Mouse (Mus musculus) heart, adult 11 months (tissue): ENCODE measurements around the gene Pfkp.

Experiments used
- DNase-seq: peaks from one replicate; pipeline ENCODE4 v3.0.0; 2022

The Pfkp gene

DNA sequence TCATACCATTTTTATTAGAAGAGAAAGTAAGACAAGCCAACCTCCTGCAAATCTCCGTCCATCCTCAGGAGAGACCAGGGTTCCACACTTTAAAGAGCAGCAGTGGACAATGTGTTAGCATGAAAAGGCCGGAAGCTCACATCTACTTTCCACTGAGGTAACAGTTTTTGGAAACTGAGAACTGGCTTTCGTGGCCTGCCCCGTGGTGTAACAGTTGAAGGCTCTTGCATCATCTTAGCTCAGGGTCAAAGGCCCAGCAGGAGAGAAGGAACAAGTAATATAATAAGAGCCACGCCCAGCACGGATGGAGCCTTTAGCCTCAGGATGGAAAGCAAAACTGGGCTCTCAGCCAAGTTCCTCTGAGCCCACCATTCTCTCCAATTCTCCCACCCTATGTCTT, 12.1 kb downstream of the Pfkp start:
- DNase-seq, result peak; percentile 90

DNA sequence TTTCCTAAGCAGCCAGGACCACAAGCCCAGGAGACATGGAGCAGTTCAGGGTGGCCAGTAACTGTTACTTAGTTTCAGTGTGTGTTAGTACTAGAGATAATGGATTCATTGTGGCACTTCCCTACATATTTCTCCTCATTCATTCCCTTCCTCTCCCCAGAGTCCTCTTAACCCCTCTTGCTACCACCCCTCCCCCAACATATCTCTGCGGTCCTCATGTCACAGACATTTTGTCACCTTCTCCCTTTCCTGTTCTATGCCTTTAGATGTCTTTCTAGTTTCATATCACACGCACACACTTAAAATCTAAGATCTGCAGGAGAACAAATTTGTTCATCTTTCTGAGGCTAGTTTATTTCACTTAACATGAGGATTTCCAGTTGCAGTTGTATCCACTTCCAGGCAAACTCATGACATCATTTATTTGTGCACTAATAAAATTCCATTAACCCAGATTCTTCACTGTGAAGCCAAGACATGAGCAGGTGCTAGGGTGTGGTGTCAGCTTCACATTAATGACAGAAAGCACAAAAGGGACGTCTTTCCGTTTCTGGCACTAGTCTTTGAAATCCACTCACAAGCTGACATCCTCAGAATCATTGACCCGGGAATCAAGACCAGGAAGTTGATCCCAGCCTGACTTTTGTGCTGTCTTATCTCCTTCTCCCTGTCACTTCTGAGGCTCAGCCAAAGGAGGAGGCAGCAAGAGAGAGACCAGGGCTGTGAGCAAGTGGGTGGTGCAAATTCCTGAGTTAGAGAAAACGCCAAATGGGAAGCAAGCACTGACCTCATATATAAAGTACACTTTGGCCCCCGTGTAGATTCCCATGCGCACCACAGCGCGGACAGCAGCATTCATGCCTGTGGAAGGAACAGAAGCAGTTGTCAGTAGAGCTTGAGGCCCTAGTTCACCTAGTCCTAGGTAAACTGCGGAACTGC, 13.2 kb downstream of the Pfkp start:
- DNase-seq, result peak; percentile 94

DNA sequence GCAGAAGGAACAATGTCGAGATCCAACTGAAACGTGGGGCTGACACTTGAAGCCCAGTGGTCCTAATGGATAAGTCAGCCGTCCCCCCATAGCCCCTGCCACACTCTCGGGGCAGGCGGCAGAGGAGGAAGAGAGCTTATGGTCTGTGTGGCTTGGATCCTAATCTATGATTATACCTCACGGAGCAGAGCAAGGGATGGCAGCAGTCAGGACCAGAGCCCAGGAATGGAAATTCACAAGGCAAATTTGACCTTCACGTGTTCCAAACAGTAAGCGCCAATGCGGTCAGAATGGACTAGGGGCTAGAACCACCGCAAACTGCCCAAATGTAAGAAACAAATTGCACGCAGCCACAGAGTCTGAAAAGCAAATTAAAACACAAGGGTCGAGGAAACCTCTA, 14.5 kb downstream of the Pfkp start:
- peak; percentile 84 for DNase-seq

DNA sequence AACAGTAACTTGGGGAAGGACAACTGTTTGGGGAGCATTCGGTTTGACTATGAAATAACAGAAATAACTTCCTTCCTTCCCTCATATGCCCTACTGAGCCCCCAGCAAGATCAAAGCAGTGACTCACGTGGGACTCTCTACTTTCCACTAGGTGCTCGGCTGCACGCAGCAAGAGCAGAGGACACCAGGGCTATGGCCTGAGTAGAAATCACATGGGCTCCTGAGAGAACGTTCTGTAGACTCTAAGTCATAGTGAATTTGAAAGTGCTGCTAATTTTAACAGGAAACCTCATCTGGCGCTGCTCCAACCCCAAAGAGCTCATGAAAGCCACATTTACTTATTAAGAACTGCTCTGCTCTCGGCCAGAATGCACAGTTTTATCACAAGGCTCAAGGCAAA, 15.1 kb downstream of the Pfkp start:
- DNase-seq, result peak; percentile 94

DNA sequence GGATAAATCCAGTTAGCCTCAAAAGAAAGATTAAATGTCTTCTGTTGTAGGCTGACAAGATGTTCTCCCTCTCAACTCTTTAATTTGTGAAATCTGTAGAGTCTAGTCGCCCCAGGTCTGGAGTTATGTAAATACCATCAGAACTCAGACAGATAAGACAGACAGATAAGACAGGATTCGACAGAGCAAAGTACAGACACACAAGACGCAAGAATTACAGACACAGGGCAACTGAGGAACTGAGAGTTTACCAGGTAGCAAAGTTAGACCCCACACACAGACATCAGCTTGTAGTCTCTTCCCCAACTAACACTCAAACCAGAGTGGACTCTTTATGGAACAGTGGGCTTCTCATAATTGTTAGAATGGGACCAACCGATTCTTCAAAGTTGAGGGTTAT, 15.6 kb downstream of the Pfkp start:
- no peak for DNase-seq

DNA sequence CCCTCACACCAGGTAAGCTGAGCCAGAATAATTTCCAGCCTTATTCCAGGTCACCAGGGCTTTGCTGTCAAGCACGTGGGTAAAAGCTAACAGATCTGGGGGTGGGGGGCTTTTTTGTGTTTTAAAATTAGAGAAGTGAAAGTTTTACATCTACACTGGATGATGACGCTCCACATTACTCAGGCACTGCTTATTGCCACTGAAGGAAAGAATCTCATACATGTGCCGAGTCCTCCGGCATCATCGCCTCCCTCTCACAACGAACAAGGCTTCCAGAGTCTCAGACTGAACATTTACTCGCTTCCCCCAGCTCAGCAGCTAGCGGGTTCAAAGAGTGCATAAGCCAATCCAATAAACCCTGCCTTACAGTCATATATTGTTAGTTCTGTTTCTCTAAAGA, 16.1 kb downstream of the Pfkp start:
- DNase-seq, result peak; percentile 67

DNA sequence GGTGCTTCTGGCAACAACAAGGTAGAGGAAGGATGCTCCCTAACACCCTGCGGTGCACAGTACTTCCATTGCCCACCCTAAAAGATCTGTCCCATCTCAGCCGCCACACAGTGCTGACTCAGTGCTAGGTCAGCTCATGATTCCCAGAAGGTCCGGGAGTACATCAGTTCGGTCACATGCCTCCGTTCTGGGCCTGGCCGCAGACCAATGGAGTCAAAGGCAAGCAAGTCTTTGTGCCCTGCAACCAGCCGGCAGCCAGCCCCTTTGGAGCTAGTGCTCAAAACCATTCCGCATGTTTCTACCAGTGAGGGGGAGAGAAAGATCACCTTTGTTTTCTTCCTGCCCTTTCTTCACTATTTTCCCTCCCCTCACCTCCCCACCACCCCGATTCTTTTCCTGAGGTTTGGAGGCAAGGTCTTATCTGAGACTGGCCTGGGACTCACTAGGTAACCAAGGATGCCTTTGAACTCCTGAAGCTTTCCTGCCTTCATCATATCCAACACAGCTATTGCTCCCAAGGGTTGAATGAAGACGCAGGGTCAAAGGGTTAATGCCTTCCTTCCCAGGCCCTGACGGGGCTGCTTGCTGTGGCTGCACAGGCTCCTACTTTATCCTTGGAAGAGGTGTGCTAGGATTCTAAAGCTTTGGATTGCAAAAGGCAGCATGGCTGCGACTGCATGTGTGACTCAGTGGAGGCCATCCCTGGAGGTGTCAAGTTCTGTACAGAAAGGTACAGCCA, 16.6 kb downstream of the Pfkp start:
- peak; percentile 93 for DNase-seq

DNA sequence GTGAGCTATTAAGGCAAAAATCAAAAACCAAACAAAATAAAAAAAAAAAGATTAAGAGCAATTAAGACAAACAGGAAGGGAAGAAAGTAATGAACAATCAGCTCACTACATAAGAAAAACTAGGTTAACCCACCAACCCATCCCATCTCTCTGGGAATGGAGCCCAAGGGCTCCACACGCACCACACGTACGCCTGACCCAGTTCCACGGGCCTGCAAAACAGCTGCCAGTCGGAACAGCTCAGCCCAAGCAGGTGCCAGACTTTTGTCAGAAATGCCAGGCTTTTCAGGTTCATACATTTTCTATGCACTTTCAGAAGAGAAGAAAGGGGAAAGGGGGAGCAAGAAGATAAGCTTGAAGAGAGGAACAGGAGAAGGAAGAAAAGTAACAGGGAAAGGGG, 17.9 kb downstream of the Pfkp start:
- peak; percentile 45 for DNase-seq

DNA sequence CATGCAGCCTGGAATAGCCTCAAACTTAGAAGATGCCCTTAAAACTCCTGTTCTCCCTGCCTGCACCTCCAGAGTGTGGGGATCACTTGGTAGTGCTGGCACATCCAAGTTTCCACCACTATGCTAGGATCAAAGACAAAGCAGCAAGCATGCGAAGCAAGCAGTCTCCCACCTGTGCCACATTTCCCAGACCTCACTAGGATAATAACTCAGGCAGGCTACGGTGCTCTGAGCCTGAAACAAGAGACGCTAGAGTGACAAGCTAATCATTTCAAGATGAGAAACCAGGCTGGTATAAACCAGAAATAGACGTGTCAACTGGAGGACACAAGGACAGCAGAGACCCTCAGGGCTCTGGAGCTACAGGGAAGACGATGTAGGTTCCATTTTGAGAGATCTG, 18.6 kb downstream of the Pfkp start:
- DNase-seq, result peak; percentile 65

DNA sequence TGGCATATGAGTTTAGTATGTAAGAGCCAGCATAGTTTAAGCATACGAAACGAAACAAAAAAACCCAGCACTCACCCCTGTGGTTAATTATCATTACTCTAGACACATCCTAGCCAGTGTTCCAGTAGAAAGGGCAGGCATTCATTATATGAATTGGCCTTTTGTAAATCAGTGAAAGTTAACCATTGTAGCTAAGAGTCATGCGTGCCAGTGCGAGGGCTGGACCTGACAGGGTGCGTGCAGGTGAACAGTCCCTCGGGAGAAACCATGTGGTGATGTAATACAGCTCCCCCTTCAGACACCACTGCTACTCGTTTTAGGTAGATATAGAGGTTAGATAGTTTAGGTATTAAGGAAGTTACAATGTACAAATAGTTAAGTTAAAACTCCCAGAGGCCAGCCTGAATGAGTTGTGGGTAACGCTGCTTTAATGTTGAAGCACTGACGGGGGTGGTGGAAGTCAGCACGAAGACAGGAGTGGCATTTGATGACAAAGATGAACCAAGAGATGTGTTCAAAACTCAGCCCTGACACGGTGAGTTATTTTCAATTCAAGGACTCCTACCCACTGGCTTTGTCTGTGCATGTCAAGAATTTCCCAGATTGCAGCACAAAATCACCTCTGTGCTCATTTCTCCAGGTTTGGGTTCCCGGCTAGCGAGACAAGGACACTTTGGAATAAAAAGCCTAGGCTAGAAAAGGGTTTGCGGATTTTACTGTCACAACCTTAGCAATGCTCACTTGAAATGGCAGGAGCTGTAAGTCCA, 19.4 kb downstream of the Pfkp start:
- DNase-seq, result peak; percentile 53

DNA sequence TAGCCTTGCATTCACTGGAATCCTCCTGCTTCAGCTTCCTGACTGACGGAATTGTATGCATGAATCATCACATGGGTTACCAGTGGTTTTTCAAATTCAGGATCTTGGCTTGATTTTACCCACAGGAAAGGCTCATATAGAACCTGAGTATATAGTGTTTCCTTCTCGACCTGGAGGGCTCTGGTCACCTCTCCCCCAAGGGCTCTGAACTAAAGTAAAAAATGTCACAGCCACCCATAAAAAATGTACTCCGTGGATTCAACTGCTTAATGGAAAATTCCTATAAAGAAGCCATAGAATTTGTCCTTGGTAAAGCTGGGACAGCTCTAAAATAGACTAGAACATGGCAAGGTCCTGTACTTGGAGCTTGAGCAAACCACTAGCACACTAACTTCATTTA, 20.3 kb downstream of the Pfkp start:
- DNase-seq, result peak; percentile 60

DNA sequence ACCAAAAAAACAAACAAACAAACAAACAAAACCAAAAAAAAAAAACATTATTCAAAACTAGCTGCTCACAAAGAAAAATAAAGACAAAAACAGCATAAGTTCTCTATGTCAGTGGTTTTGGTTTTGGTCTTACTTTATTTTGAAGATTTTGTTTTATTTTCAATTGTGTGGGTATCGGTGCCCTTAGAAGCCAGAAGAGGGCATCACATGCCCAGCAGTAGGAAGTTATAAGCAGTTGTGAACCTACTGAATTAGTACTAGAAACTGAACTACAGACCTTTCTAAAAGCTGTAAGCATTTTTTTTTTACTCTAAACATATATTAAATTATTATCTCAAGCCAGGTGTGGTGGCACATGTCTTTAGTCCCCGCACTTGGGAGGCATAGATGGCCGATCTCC, 21.2 kb downstream of the Pfkp start:
- no peak for DNase-seq

DNA sequence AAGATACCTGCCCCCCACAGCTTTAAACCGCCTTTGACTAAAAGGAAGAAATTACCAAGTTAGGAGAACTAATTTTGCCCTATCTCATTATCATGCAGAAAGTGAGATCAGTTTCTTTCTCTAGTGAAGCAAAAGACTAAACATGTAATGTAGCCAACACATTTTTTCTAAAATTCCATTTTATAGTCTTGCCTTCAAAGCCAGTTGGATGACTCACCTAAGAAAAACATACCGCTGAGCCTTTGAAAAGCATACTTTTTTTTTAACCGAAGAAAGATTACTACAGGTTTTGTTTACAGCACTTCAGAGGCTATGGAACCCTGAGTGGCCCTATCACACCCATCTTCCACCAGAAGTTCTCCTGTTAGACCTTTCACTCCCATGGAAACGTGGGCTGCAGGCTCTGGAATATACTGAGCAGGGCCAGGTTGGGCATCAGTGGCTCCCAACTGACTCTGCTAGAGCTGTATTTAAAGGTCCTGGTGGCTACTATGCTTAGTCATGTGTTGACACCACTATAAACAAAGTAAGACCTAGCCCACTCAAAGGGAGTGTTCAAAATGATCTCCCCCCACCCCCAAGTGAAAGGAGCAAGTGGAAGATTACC, 22.0 kb downstream of the Pfkp start:
- peak; percentile 68 for DNase-seq

DNA sequence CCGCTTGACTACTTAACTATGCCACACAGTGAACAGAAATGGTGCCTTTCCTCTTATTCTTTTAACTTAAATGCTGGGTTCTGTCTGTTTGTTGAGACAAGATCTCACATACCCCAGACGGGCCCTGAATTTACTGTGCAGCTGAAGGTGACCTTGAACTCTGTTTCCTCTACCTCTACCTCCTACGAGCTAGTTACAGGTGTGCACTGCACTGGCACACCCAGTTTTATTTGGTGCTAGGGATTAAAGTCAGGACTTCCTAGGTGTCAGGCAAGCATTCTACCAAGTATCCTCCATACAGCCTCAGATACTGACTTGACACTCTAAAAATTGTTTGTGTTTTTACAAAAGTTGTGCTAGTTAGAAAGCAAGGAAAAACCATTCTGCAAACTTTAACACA, 22.6 kb downstream of the Pfkp start:
- peak; percentile 42 for DNase-seq

DNA sequence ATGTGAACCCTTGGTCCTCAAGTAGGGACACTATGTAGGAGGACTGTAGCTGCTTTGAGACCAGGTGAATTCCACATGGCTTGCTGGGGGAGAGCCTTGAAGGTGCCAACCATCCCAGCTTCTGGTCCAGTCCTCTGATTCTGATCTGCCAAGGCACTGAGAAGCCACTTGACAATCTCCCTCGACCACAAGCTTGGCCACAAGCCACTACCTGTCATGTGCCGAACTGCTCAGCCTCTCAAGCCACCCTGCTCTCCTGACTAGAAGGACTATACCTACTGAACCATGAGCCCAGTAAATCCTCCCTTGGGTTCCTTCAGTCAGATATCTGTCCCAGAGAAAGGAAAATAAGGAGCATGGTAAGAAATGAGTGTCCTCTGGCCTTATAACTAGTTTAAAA, 24.0 kb downstream of the Pfkp start:
- peak; percentile 51 for DNase-seq

DNA sequence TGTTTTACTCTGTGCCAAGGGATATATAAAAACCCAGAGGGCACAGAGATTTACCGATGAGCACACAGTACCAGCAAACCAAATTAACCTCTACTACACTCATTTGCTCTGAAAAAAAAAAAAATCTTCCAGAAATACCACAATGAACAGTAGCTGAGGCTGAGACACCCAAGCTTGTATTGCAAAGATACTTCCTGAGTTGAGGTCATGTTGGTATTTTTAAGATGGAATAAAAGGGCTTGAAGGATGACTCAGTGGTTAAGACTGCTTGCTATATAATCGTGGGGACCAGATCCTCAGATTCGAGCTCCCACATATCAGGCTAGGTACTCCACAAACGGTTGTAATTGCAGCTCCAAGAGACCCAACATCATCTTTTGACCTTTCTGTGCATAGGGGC, 24.5 kb downstream of the Pfkp start:
- peak; percentile 68 for DNase-seq

DNA sequence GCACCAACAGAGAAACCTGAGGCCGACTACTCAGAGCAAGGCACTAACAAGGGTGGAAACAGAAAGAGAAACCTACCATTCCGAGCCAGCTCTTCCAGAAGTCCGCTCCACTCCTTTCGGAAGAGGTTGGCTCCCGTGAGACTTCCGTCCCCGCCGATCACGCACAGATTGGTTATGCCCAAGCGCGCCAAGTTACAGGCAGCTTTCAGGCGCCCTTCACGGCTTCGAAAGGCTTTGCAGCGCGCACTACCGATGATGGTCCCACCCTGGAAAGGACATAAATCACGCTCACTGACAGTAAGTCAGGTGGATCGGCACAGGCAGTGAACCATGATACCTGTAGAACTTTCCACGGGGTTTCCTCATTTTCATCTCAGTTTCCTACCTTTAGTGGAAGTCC, 26.7 kb downstream of the Pfkp start:
- peak; percentile 85 for DNase-seq

DNA sequence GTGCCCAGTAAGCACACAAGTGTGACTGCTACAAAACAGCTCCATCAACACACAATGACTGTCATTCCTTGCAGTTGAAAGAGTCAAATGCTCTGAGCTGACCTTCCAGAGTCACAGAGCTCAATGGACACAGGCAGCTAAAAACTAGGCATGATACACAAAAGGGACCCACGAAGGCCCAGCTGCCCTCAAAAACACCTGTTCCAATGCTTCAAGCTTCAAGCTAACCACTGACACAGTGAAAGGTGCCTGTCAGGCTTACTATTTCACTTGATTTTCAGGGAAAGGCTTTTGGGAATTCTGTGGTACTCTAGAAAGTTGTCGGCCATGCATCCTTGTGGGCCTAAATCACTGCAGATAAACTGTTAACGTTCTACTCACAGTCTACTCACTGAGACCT, 28.3 kb downstream of the Pfkp start:
- DNase-seq, result peak; percentile 58

DNA sequence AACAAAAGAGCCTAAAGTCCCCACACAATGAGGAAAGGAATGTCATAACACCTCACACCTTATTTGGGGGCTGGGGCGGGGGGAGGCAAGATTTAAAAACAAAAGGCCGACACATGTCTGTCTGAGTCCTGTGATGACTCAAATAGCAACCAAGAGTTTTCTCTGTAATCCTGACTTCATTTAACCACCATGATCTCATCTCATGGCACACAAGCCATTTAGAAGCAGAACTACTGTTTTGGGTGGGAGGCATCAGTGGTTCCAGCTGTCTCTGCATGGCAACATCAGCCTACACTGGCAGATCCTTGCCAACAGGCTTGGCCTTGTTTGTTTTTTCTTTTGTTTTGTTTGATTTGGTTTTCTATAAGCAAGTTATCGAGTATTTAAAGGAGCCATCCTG, 29.9 kb downstream of the Pfkp start:
- no peak for DNase-seq

DNA sequence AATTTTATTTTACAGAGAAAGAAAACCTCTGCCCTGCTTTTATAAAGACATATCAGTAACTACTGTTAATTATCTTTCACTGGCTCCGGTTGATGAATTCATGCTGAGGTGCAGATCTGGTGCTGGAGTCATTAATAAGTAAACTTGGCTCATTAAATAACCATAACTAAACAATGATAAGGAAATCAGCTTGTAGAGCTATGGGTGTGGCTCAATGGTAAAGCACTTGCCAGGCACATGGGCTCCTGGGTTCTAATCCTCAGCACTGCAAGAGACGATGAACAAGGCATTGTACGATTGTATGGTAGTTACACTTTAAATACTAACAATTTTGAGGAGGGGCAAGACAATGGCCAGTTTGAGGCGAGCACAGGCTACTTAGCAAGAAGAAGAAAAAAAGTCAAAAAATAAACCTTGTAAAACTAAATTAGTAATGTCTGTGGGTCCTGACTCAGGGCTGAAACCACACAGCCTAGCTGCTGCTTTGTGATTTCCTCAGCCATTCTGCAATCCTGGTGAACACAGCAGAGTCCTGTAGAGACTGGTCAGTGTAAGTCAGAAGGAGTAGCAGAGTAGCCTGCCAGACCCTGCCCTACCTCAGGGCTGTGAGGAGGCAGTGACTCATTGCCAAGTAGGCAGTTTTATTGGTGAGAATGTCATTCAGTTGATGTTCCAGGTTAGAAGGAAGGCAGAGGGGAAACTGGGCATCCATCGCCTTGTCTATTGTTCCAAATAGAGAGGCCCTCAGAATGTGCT, 34.7 kb downstream of the Pfkp start:
- peak; percentile 56 for DNase-seq

DNA sequence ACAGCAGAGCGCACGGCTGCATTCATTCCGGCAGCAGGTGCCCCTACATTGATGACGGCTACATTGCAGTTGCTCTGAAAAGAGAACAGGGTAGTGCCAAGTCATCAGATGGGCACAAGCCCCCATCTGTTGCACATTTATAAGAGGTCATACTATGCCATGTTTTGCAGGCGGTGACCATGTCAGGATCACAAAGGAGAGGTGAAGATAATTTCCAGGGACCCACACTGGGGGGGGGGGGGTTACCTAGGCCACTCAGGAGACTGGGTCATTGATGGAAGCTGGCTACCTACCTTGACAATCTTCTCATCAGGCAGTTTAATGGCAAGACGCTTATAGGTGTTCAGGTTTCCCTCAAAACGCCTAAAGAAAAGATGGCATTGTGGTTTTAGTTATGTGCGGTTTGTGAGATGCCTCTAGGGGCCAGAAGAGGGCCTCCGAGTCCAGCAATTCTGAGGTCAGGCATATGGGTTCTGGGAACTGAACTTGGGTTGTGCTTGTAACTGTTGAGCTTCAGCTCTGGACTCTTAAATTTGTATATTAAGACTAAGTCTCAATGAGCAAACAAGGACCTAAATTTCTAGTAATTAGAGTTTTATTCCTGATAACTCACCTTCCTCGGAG, 45.7 kb downstream of the Pfkp start:
- peak; percentile 76 for DNase-seq

DNA sequence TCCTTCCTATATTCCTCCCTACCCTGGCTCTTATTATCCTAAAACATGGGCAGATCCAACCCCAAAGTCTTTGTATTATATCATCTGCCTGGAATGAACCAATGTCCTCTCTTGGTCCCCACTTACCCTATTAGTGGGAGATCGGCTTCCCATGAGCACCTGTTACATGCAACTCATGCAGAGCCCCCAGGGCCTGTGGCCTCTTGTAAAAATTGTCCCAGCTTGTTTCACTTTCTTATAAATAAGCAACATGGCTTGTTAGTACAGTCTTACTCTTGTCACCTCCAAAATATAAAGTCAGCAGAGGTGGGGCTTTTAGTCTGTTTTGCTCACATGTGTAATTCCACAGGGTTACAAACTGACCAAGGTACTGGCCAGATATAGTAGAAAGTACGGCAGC, 46.9 kb downstream of the Pfkp start:
- DNase-seq, result peak; percentile 55
